In genomic region chr6:28622522-28622921, GRCm38 (mm10) we compare ENCODE assay signal across 10 mouse cellular contexts.
A peak's percentile ranks its signal among the peaks of the same experiment; 100 is the strongest.
DNase-seq lines count a peak whose midpoint lies in the region; ATAC-seq and TF ChIP-seq lines count a peak whose summit lies in the region.
"Had no signal": no experiment of that assay in that cellular context is flagged by ENCODE, and none has a peak within 500 bp of the region (broad histone marks: within the 10 kb centered on the region; RNA-seq: fewer than 3 reads in every experiment).

No protein-coding gene starts in this region.

- no peak for DNase-seq in neural tube, embryonic 10.5 days (ENCODE audit: extremely low spot score, low spot score)
- DNase-seq in heart, postnatal 10 days = peak; percentile 72 to 73
- DNase-seq in liver, embryonic 13.5 days = no peak
- DNase-seq in stomach, postnatal 0 days (ENCODE audit: low spot score) = no peak
- DNase-seq in forebrain, embryonic 14.5 days (ENCODE audit: low spot score) = no peak
- DNase-seq in hindbrain, embryonic 14.5 days (ENCODE audit: low spot score) = no peak
- DNase-seq: cerebellum, adult 11-12 months had no signal

- ATAC-seq in neural tube, embryonic 15.5 days (ENCODE audit: low FRiP score) = no peak
- peak; percentile 76 for ATAC-seq in liver, embryonic 13.5 days (ENCODE audit: low read depth)
- no peak for ATAC-seq in stomach, postnatal 0 days (ENCODE audit: low FRiP score, low TSS enrichment)
- ATAC-seq in forebrain, embryonic 14.5 days = no peak
- no peak for ATAC-seq in forebrain, embryonic 15.5 days (replicated peaks)
- no peak for ATAC-seq in hindbrain, embryonic 14.5 days (ENCODE audit: low FRiP score)

- H3K4me3 ChIP-seq in neural tube, embryonic 15.5 days (replicated peaks) = no peak overlapping the region
- no peak overlapping the region for H3K4me3 ChIP-seq in liver, embryonic 13.5 days (replicated peaks)
- H3K4me3 ChIP-seq in stomach, postnatal 0 days (ENCODE audit: low read depth, low read length) = no peak overlapping the region
- no peak overlapping the region for H3K4me3 ChIP-seq in forebrain, embryonic 14.5 days (ENCODE audit: low read depth, low read length)
- no peak overlapping the region for H3K4me3 ChIP-seq in forebrain, embryonic 15.5 days
- H3K4me3 ChIP-seq in hindbrain, embryonic 14.5 days (replicated peaks; ENCODE audit: low read length) = no peak overlapping the region
- H3K4me3 ChIP-seq: hindbrain, embryonic 13.5 days had no signal

- H3K9ac ChIP-seq in neural tube, embryonic 15.5 days (replicated peaks) = no peak overlapping the region
- 0 out of 2 replicates have a peak overlapping the region, but pooled peaks have one; percentile 3 for H3K9ac ChIP-seq in liver, embryonic 13.5 days
- no peak overlapping the region for H3K9ac ChIP-seq in stomach, postnatal 0 days (ENCODE audit: low read length)
- no peak overlapping the region for H3K9ac ChIP-seq in forebrain, embryonic 14.5 days (ENCODE audit: low read length)
- no peak overlapping the region for H3K9ac ChIP-seq in forebrain, embryonic 15.5 days (replicated peaks)
- H3K9ac ChIP-seq in hindbrain, embryonic 14.5 days = no peak overlapping the region
- H3K9ac ChIP-seq: hindbrain, embryonic 13.5 days had no signal

- 0 out of 2 replicates have a peak overlapping the region, but pooled peaks have one; percentile 28 for H3K27ac ChIP-seq in neural tube, embryonic 15.5 days (replicated peaks)
- peak overlapping the region; percentile 83 for H3K27ac ChIP-seq in liver, embryonic 13.5 days
- 0 out of 2 replicates have a peak overlapping the region, but pooled peaks have one; percentile 4 for H3K27ac ChIP-seq in stomach, postnatal 0 days (replicated peaks)
- no peak overlapping the region for H3K27ac ChIP-seq in forebrain, embryonic 14.5 days (ENCODE audit: low read depth, low read length)
- H3K27ac ChIP-seq in forebrain, embryonic 15.5 days (replicated peaks) = no peak overlapping the region
- H3K27ac ChIP-seq in hindbrain, embryonic 14.5 days = no peak overlapping the region

- no peaks in the 10 kb centered on the region for H3K36me3 ChIP-seq in neural tube, embryonic 15.5 days
- peaks cover 13% of the 10 kb centered on the region for H3K36me3 ChIP-seq in liver, embryonic 13.5 days
- no peaks in the 10 kb centered on the region for H3K36me3 ChIP-seq in stomach, postnatal 0 days (ENCODE audit: control insufficient read depth, insufficient read depth, low read length)
- no peaks in the 10 kb centered on the region for H3K36me3 ChIP-seq in forebrain, embryonic 14.5 days (ENCODE audit: control insufficient read depth, insufficient read depth, low read length)
- H3K36me3 ChIP-seq in forebrain, embryonic 15.5 days = no peaks in the 10 kb centered on the region
- no peaks in the 10 kb centered on the region for H3K36me3 ChIP-seq in hindbrain, embryonic 14.5 days (replicated peaks; ENCODE audit: control insufficient read depth, insufficient read depth)
- H3K36me3 ChIP-seq: hindbrain, embryonic 13.5 days had no signal

- 34% methylated on average over 6 of the region's 6 CpGs for WGBS in neural tube, embryonic 15.5 days
- WGBS in liver, embryonic 13.5 days (ENCODE audit: insufficient replicate concordance) = 12% methylated on average over 6 of the region's 6 CpGs
- WGBS in stomach, postnatal 0 days = 60% methylated on average over 6 of the region's 6 CpGs
- 82% methylated on average over 6 of the region's 6 CpGs for WGBS in forebrain, embryonic 14.5 days
- WGBS in forebrain, embryonic 15.5 days = 77% methylated on average over 6 of the region's 6 CpGs
- 81% methylated on average over 6 of the region's 6 CpGs for WGBS in hindbrain, embryonic 14.5 days

- no peaks in the 10 kb centered on the region for H3K27me3 ChIP-seq in neural tube, embryonic 15.5 days (replicated peaks)
- no peaks in the 10 kb centered on the region for H3K27me3 ChIP-seq in liver, embryonic 13.5 days
- no peaks in the 10 kb centered on the region for H3K27me3 ChIP-seq in stomach, postnatal 0 days (ENCODE audit: control insufficient read depth, insufficient read depth, low read length)
- no peaks in the 10 kb centered on the region for H3K27me3 ChIP-seq in forebrain, embryonic 14.5 days (replicated peaks; ENCODE audit: control insufficient read depth, insufficient read depth, low read length)
- H3K27me3 ChIP-seq in forebrain, embryonic 15.5 days = no peaks in the 10 kb centered on the region
- no peaks in the 10 kb centered on the region for H3K27me3 ChIP-seq in hindbrain, embryonic 14.5 days (ENCODE audit: control insufficient read depth, insufficient read depth, low read length)
- H3K27me3 ChIP-seq: hindbrain, embryonic 13.5 days had no signal

- intact Hi-C loops in heart, postnatal 10 days (cut with DNase I) = no loop called here

- peaks cover 20% of the 10 kb centered on the region for H3K4me1 ChIP-seq in neural tube, embryonic 15.5 days
- H3K4me1 ChIP-seq in liver, embryonic 13.5 days (replicated peaks) = peaks cover 69% of the 10 kb centered on the region
- no peaks in the 10 kb centered on the region; the same call in 1 of the 2 replicates for H3K4me1 ChIP-seq in stomach, postnatal 0 days (replicated peaks; ENCODE audit: control insufficient read depth, insufficient read depth)
- peaks cover 19% of the 10 kb centered on the region for H3K4me1 ChIP-seq in forebrain, embryonic 14.5 days (ENCODE audit: control insufficient read depth, insufficient read depth, low read length)
- peaks cover 24% of the 10 kb centered on the region for H3K4me1 ChIP-seq in forebrain, embryonic 15.5 days
- peaks cover 18% of the 10 kb centered on the region for H3K4me1 ChIP-seq in hindbrain, embryonic 14.5 days (replicated peaks; ENCODE audit: control insufficient read depth, insufficient read depth, low read length)

- no peak for TF ChIP-seq CTCF in stomach, postnatal 0 days (IDR thresholded peaks at IDR 0.05; ENCODE audit: low read depth)

- no peak overlapping the region for H3K4me2 ChIP-seq in neural tube, embryonic 15.5 days
- peak overlapping the region; percentile 13; the same call in 1 of the 2 replicates for H3K4me2 ChIP-seq in liver, embryonic 13.5 days
- no peak overlapping the region for H3K4me2 ChIP-seq in stomach, postnatal 0 days (replicated peaks; ENCODE audit: low read depth)
- no peak overlapping the region for H3K4me2 ChIP-seq in forebrain, embryonic 14.5 days (ENCODE audit: low read length)
- H3K4me2 ChIP-seq in forebrain, embryonic 15.5 days (replicated peaks) = no peak overlapping the region
- no peak overlapping the region for H3K4me2 ChIP-seq in hindbrain, embryonic 14.5 days (replicated peaks)
- H3K4me2 ChIP-seq: hindbrain, embryonic 13.5 days had no signal

- H3K9me3 ChIP-seq in neural tube, embryonic 15.5 days (replicated peaks) = no peaks in the 10 kb centered on the region
- no peaks in the 10 kb centered on the region for H3K9me3 ChIP-seq in liver, embryonic 13.5 days (replicated peaks)
- no peaks in the 10 kb centered on the region for H3K9me3 ChIP-seq in stomach, postnatal 0 days (ENCODE audit: control insufficient read depth, low read length)
- H3K9me3 ChIP-seq in forebrain, embryonic 14.5 days (replicated peaks; ENCODE audit: control insufficient read depth, low read length) = no peaks in the 10 kb centered on the region
- no peaks in the 10 kb centered on the region for H3K9me3 ChIP-seq in forebrain, embryonic 15.5 days
- H3K9me3 ChIP-seq in hindbrain, embryonic 14.5 days (ENCODE audit: control insufficient read depth, low read length) = no peaks in the 10 kb centered on the region
- H3K9me3 ChIP-seq: hindbrain, embryonic 13.5 days had no signal

- no peak for TF ChIP-seq EP300 in stomach, postnatal 0 days (optimal IDR thresholded peaks at IDR 0.05)

Comparison
In these comparisons a context has a peak if more than half of its experiments do, and no peak if none do; other contexts are left out.
1. H3K27ac ChIP-seq: peak in neural tube, embryonic 15.5 days (single experiment), liver, embryonic 13.5 days (single experiment) and stomach, postnatal 0 days (single experiment); none in forebrain, embryonic 14.5 days (single experiment), forebrain, embryonic 15.5 days (single experiment) and hindbrain, embryonic 14.5 days (single experiment).
2. DNase-seq: peak in heart, postnatal 10 days (2 of 2); none in neural tube, embryonic 10.5 days (single experiment), liver, embryonic 13.5 days (single experiment), stomach, postnatal 0 days (single experiment), forebrain, embryonic 14.5 days (single experiment) and hindbrain, embryonic 14.5 days (single experiment).